Mouse (Mus musculus) heart, postnatal 0 days (tissue): ENCODE measurements around the gene Pafah1b3. TPM values are rescaled to one million over a fixed set of nuclear protein-coding genes. Genes with fewer than 3 reads are reported as not detected.
A peak's percentile ranks its signal among the peaks of the same experiment; 100 is the strongest.

Experiments
- ATAC-seq: fragments of 200-750 bp; cut with Nextera tagmentation; 2 replicates; pipeline ENCODE4 v1.8.0; 2017; ENCODE audit warnings: low read depth, moderate number of reproducible peaks, moderate library complexity; ENCODE audit not compliant: insufficient read depth
- DNase-seq: peaks from one replicate; pipeline ENCODE4 v3.0.0-alpha.2; 2016; ENCODE audit warnings: low spot score
- H3K27ac ChIP-seq: fragments of 300-500 bp; sonication (generic); 2 replicates; pipeline ENCODE4 v1.5.1; 2014; ENCODE audit warnings: low read depth, mild to moderate bottlenecking
- H3K27me3 ChIP-seq: fragments of 300-500 bp; sonication (generic); 2 replicates; pipeline ENCODE4 v1.6.1; 2014; ENCODE audit warnings: low read length, mixed read lengths; ENCODE audit not compliant: control insufficient read depth, insufficient read depth
- H3K36me3 ChIP-seq: fragments of 300-500 bp; sonication (generic); replicated peaks from 2 replicates; pipeline ENCODE4 v1.6.1; 2014; ENCODE audit warnings: low read length, mixed read lengths; ENCODE audit not compliant: control insufficient read depth, insufficient read depth
- H3K4me1 ChIP-seq: fragments of 300-500 bp; sonication (generic); 2 replicates; pipeline ENCODE4 v1.6.1; 2014; ENCODE audit warnings: antibody characterized with exemption; ENCODE audit not compliant: control insufficient read depth, insufficient read depth
- H3K4me2 ChIP-seq: fragments of 300-500 bp; sonication (generic); 2 replicates; pipeline ENCODE4 v1.6.1; 2014; ENCODE audit warnings: low read depth, mild to moderate bottlenecking, low read length, moderate library complexity
- H3K4me3 ChIP-seq: fragments of 300-500 bp; sonication (generic); 2 replicates; pipeline ENCODE4 v1.5.1; 2014; ENCODE audit warnings: low read depth, low read length
- H3K9ac ChIP-seq: fragments of 300-500 bp; sonication (generic); replicated peaks from 2 replicates; pipeline ENCODE4 v1.6.1; 2014; ENCODE audit warnings: low read depth, low read length, mixed read lengths
- H3K9me3 ChIP-seq: fragments of 300-500 bp; sonication (generic); replicated peaks from 2 replicates; pipeline ENCODE4 v1.6.1; 2016; ENCODE audit warnings: low read length; ENCODE audit not compliant: control insufficient read depth
- CTCF ChIP-seq: IDR thresholded peaks from 2 replicates; pipeline ENCODE4 v1.5.1; 2016; ENCODE audit warnings: antibody characterized with exemption, control low read depth, low read depth
- EP300 ChIP-seq: IDR thresholded peaks from 2 replicates; pipeline ENCODE4 v1.6.1; 2016; ENCODE audit warnings: antibody characterized with exemption, low read depth
- WGBS: fragments of 180-500 bp; shearing (Covaris S2); extraction: QIAGEN DNeasy Blood & Tissue Kit; methylation state at CpG from one replicate; pipeline ENCODE4 v1.1.7; 2014; 5-methylcytosine and 5-hydroxymethylcytosine counted together
- polyA plus RNA-seq: library from polyadenylated mRNA; unstranded; fragments of >200 nt; fragmentation: Nextera tagmentation; extraction: Ambion mirVana; gene quantifications from 2 replicates; pipeline ENCODE4 v1.2.1, GENCODE M21; 2015
- total RNA-seq: library from RNA; depleted of rRNA; stranded (reverse); fragments of >200 nt; gene quantifications from 2 replicates; pipeline ENCODE4 v1.2.3, GENCODE M21; 2014; ENCODE audit warnings: low replicate concordance

Gene Pafah1b3
- total and polyA plus RNA-seq, 2 experiments from 2014 or later = 57.3 to 161 TPM

GRCm38 (mm10) chr7:25288721-25289120 is 9.1 kb downstream of the Pafah1b3 start:
- TF ChIP-seq EP300 = no peak
- TF ChIP-seq CTCF = no peak
- Histone ChIP-seq H3K27me3 (no peaks in the 10 kb centered on the region), H3K9ac (no peak overlapping the region), H3K4me2 (no peak overlapping the region), H3K36me3 (peaks cover 88% of the 10 kb centered on the region), H3K27ac (no peak overlapping the region), H3K9me3 (no peaks in the 10 kb centered on the region), H3K4me1 (peaks cover 8% of the 10 kb centered on the region), H3K4me3 (no peak overlapping the region)
- WGBS = 78% methylated on average over 3 of the region's 3 CpGs
- DNase-seq (no peak), ATAC-seq (no peak)

GRCm38 (mm10) chr7:25288011-25288410 is 9.8 kb downstream of the Pafah1b3 start:
- whole genome bisulfite sequencing = 92% methylated on average over 12 of the region's 12 CpGs
- no peak for ATAC-seq
- Histone ChIP-seq H3K9me3 (no peaks in the 10 kb centered on the region), H3K4me1 (peaks cover 15% of the 10 kb centered on the region), H3K27ac (no peak overlapping the region), H3K36me3 (peaks cover 82% of the 10 kb centered on the region), H3K9ac (no peak overlapping the region), H3K27me3 (no peaks in the 10 kb centered on the region), H3K4me3 (no peak overlapping the region), H3K4me2 (no peak overlapping the region)
- DNase-seq = no peak
- TF ChIP-seq EP300 (no peak), CTCF (no peak)

GRCm38 (mm10) chr7:25286989-25287388 is 10.8 kb downstream of the Pafah1b3 start:
- 78% methylated on average over 8 of the region's 8 CpGs for WGBS
- Histone ChIP-seq H3K4me3 (no peak overlapping the region), H3K4me1 (peaks cover 18% of the 10 kb centered on the region), H3K9ac (no peak overlapping the region), H3K9me3 (no peaks in the 10 kb centered on the region), H3K36me3 (peaks cover 72% of the 10 kb centered on the region), H3K4me2 (no peak overlapping the region), H3K27ac (no peak overlapping the region), H3K27me3 (no peaks in the 10 kb centered on the region)
- TF ChIP-seq CTCF = peak; percentile 29; the same call in 1 of the 2 replicates
- no peak for TF ChIP-seq EP300
- ATAC-seq (no peak), DNase-seq (no peak)

- DNase-seq = no peak
- Histone ChIP-seq H3K36me3 (peaks cover 59% of the 10 kb centered on the region), H3K4me3 (no peak overlapping the region), H3K4me2 (no peak overlapping the region), H3K9ac (no peak overlapping the region), H3K27me3 (no peaks in the 10 kb centered on the region), H3K27ac (no peak overlapping the region), H3K9me3 (no peaks in the 10 kb centered on the region), H3K4me1 (peaks cover 28% of the 10 kb centered on the region)
- 89% methylated on average over 20 of the region's 20 CpGs for WGBS
- ATAC-seq = no peak
- TF ChIP-seq EP300 = no peak
- no peak for TF ChIP-seq CTCF
Observed at GRCm38 (mm10) chr7:25285511-25286238, 12.1 kb downstream of the Pafah1b3 start.

GRCm38 (mm10) chr7:25284766-25285165 is 13.0 kb downstream of the Pafah1b3 start:
- no peak for ATAC-seq
- no peak for TF ChIP-seq CTCF
- TF ChIP-seq EP300 = no peak
- WGBS = 56% methylated on average over 5 of the region's 5 CpGs
- Histone ChIP-seq H3K9me3 (no peaks in the 10 kb centered on the region), H3K4me3 (no peak overlapping the region), H3K27me3 (no peaks in the 10 kb centered on the region), H3K9ac (no peak overlapping the region), H3K27ac (no peak overlapping the region), H3K4me1 (peaks cover 37% of the 10 kb centered on the region), H3K4me2 (no peak overlapping the region), H3K36me3 (peaks cover 50% of the 10 kb centered on the region)
- no peak for DNase-seq
